ENCODE assay signal across 8 mouse cellular contexts in genomic region chr12:108275920-108276822, GRCm38 (mm10). TPM values are rescaled to one million over a fixed set of nuclear protein-coding genes. Genes with fewer than 3 reads are reported as not detected.
A peak's percentile ranks its signal among the peaks of the same experiment; 100 is the strongest.
DNase-seq lines count a peak whose midpoint lies in the region; ATAC-seq and TF ChIP-seq lines count a peak whose summit lies in the region.

No protein-coding gene starts in this region.

- H3K4me3 ChIP-seq in ES-E14 (ENCODE audit: insufficient read depth in 1 of 2, low read depth in 1 of 2, low read length in 2 of 2, poor library complexity in 1 of 2, severe bottlenecking in 1 of 2) (peak overlapping the region; percentile 67 to 73), macrophage (ENCODE audit: inconsistent target) (peak overlapping the region; percentile 15)
- H3K4me3 ChIP-seq in bone marrow, adult 2 months (replicated peaks; ENCODE audit: control insufficient read depth, low read depth, low read length) = peak overlapping the region; percentile 71
- H3K4me3 ChIP-seq in forebrain, embryonic 10.5 days = peak overlapping the region; percentile 88
- peak overlapping the region; percentile 51 for H3K4me3 ChIP-seq in hindbrain, embryonic 14.5 days (replicated peaks; ENCODE audit: low read length)
- peak overlapping the region; percentile 64 for H3K4me3 ChIP-seq in small intestine, adult 2 months (ENCODE audit: low read depth, low read length)

- intact Hi-C loops in left cerebral cortex, postnatal 14 days (cut with DNase I) = loop anchor here (5.0 kb wide), 1 partner anchor 69 kb away; no protein-coding TSS in a partner anchor

- H3K9ac ChIP-seq in ES-E14 (ENCODE audit: insufficient read depth, low read depth, low read length, poor library complexity, severe bottlenecking) = peak overlapping the region; percentile 65
- H3K9ac ChIP-seq in hindbrain, embryonic 14.5 days = peak overlapping the region; percentile 89

- no peak for TF ChIP-seq POLR2A in bone marrow, adult 2 months (IDR thresholded peaks at IDR 0.05; ENCODE audit: borderline replicate concordance, control insufficient read depth, low read depth, low read length)
- TF ChIP-seq POLR2A in small intestine, adult 2 months (IDR thresholded peaks at IDR 0.05; ENCODE audit: low read depth, low read length) = 0 out of 2 replicates have a peak, but pooled peaks have one; percentile 0

- no peak for ATAC-seq in hindbrain, embryonic 14.5 days (ENCODE audit: low FRiP score)
- ATAC-seq in erythroid progenitor cell, adult 5-6 weeks (replicated peaks; ENCODE audit: low FRiP score, poor library complexity, severe bottlenecking) = no peak

- H3K4me1 ChIP-seq in ES-E14 (ENCODE audit: control insufficient read depth in 2 of 2, insufficient read depth in 2 of 2, low read length in 2 of 2, poor library complexity in 1 of 2) = peaks cover 12 to 35% of the 10 kb centered on the region in 2 experiments
- H3K4me1 ChIP-seq in bone marrow, adult 2 months (ENCODE audit: control insufficient read depth, insufficient read depth, low read length) = no peaks in the 10 kb centered on the region
- peaks cover 86% of the 10 kb centered on the region for H3K4me1 ChIP-seq in forebrain, embryonic 10.5 days
- H3K4me1 ChIP-seq in hindbrain, embryonic 14.5 days (replicated peaks; ENCODE audit: control insufficient read depth, insufficient read depth, low read length) = peaks cover 55% of the 10 kb centered on the region
- peaks cover 6% of the 10 kb centered on the region for H3K4me1 ChIP-seq in small intestine, adult 2 months (ENCODE audit: control insufficient read depth, insufficient read depth, insufficient read length, low read length)

- WGBS in bone marrow, adult 2 months = 3% methylated on average over 47 of the region's 47 CpGs
- under 1% methylated on average over 47 of the region's 47 CpGs for WGBS in forebrain, embryonic 10.5 days
- under 1% methylated on average over 46 of the region's 47 CpGs for WGBS in hindbrain, embryonic 14.5 days
- WGBS in macrophage (ENCODE audit: missing documents) = 3% methylated on average over 47 of the region's 47 CpGs
- 2% methylated on average over 47 of the region's 47 CpGs for WGBS in small intestine, adult 2 months

- no peaks in the 10 kb centered on the region for H3K9me3 ChIP-seq in ES-E14 (ENCODE audit: control insufficient read depth, insufficient read depth, low read depth, low read length)
- H3K9me3 ChIP-seq in forebrain, embryonic 10.5 days = no peaks in the 10 kb centered on the region
- H3K9me3 ChIP-seq in hindbrain, embryonic 14.5 days (ENCODE audit: control insufficient read depth, low read length) = no peaks in the 10 kb centered on the region

- no peaks in the 10 kb centered on the region for H3K79me2 ChIP-seq in macrophage (ENCODE audit: inconsistent target)

- peaks cover 8% of the 10 kb centered on the region; the same call in 1 of the 2 replicates for H3K36me3 ChIP-seq in ES-E14 (ENCODE audit: control insufficient read depth, insufficient read depth, low read length, poor library complexity, severe bottlenecking)
- H3K36me3 ChIP-seq in forebrain, embryonic 10.5 days (replicated peaks) = peaks cover 15% of the 10 kb centered on the region; the same call in 1 of the 2 replicates
- H3K36me3 ChIP-seq in hindbrain, embryonic 14.5 days (replicated peaks; ENCODE audit: control insufficient read depth, insufficient read depth) = no peaks in the 10 kb centered on the region
- H3K36me3 ChIP-seq in macrophage (ENCODE audit: inconsistent target) = no peaks in the 10 kb centered on the region
- no peaks in the 10 kb centered on the region for H3K36me3 ChIP-seq in small intestine, adult 2 months (ENCODE audit: control insufficient read depth, insufficient read depth, low read length)

- H3K27ac ChIP-seq in ES-E14 (ENCODE audit: insufficient read depth, low read depth, low read length, poor library complexity, severe bottlenecking) = 0 out of 2 replicates have a peak overlapping the region, but pooled peaks have one; percentile 16
- H3K27ac ChIP-seq in bone marrow, adult 2 months (ENCODE audit: control insufficient read depth, insufficient read depth, low read depth, low read length, poor library complexity) = no peak overlapping the region
- H3K27ac ChIP-seq in forebrain, embryonic 10.5 days = peak overlapping the region; percentile 95
- peak overlapping the region; percentile 98 for H3K27ac ChIP-seq in hindbrain, embryonic 14.5 days
- H3K27ac ChIP-seq in macrophage = no peak overlapping the region
- no peak overlapping the region for H3K27ac ChIP-seq in small intestine, adult 2 months (ENCODE audit: insufficient read depth, low read depth, low read length)

- H3K27me3 ChIP-seq in forebrain, embryonic 10.5 days (ENCODE audit: poor library complexity, severe bottlenecking) = peaks cover 20% of the 10 kb centered on the region
- H3K27me3 ChIP-seq in hindbrain, embryonic 14.5 days (ENCODE audit: control insufficient read depth, insufficient read depth, low read length) = no peaks in the 10 kb centered on the region
- H3K27me3 ChIP-seq in small intestine, adult 2 months (ENCODE audit: control insufficient read depth, insufficient read depth, low read length) = no peaks in the 10 kb centered on the region

- peak overlapping the region; percentile 94 for H3K4me2 ChIP-seq in hindbrain, embryonic 14.5 days (replicated peaks)

- TF ChIP-seq CTCF in bone marrow, adult 2 months (IDR thresholded peaks at IDR 0.05; ENCODE audit: control insufficient read depth, insufficient read depth, low read length) = no peak
- TF ChIP-seq CTCF in small intestine, adult 2 months (IDR thresholded peaks at IDR 0.05; ENCODE audit: extremely low read depth, insufficient read length, insufficient replicate concordance, low read depth, low read length) = no peak

- in situ Hi-C loops in ES-E14 (cut with MboI; ENCODE audit: low sequenced_read_pairs in 2 of 2, unreplicated experiment in 2 of 2) = no loop called here

- no peak for DNase-seq in ES-E14 (ENCODE audit: low read depth, low spot score)
- peak; percentile 53 for DNase-seq in forebrain, embryonic 10.5 days (ENCODE audit: extremely low spot score, low spot score)
- peak; percentile 72 for DNase-seq in hindbrain, embryonic 14.5 days (ENCODE audit: low spot score)
- peak; percentile 62 to 64 for DNase-seq in left cerebral cortex, postnatal 14 days (ENCODE audit: low spot score in 2 of 2)

TF ChIP-seq in ES-E14, 5 proteins besides CTCF, POLR2A, EP300 and RAD21 (continues in another document):
- no peak for TF ChIP-seq ZNF384 (IDR thresholded peaks at IDR 0.05; ENCODE audit: low read depth, low read length)
- TF ChIP-seq ZC3H11A (IDR thresholded peaks at IDR 0.05; ENCODE audit: borderline replicate concordance, low read depth, low read length) = no peak
- no peak for TF ChIP-seq MAFK (IDR thresholded peaks at IDR 0.05; ENCODE audit: insufficient read depth, low read depth, low read length)

RNA-seq across cellular contexts. Expression of gene Ccdc85c, which starts 0.9 kb away (rescaled TPM):
- 21.9 and 24.4 TPM in 2 replicates for total RNA-seq in ES-E14 (2012; rRNA removed)
- 0.83 and 2.7 TPM in 2 replicates for polyA plus RNA-seq in bone marrow, adult 2 months (2011; ENCODE audit: insufficient read depth, insufficient read length, low replicate concordance, missing spikeins)
- polyA plus RNA-seq in forebrain, embryonic 10.5 days (2016; fragmentation: Nextera tagmentation; extraction: Ambion mirVana) = 13.5 and 14.6 TPM in 2 replicates
- polyA plus RNA-seq in hindbrain, embryonic 14.5 days (2014; fragmentation: Nextera tagmentation; extraction: Ambion mirVana) = 13.9 and 16.5 TPM in 2 replicates
- total RNA-seq in left cerebral cortex, postnatal 14 days (2021) = 10 to 100 TPM; 63.8 to 64.7 TPM
- total RNA-seq in macrophage (2018; cell fraction: chromatin; rRNA removed) = under 1 TPM in 5 of 26 experiments, not detected in 21; 0.16 to 0.45 (median 0.28) TPM
- under 1 TPM in 23 of 26 experiments, not detected in 3; 0.03 to 0.19 (median 0.07) TPM for total RNA-seq in macrophage (2018; cell fraction: cytosol; rRNA removed)
- total RNA-seq in macrophage (2018; cell fraction: nucleus; rRNA removed) = under 1 TPM in 3 of 26 experiments, not detected in 23; 0.10 to 0.20 (median 0.17) TPM
- 0.05 to 0.14 TPM (median 0.06 TPM) in 3 replicates for polyA plus RNA-seq in macrophage (2018)
- polyA plus RNA-seq in small intestine, adult 2 months (2012; rRNA removed) = 58.8 and 100 TPM in 2 replicates
- not detected in 2 replicates for total RNA-seq in erythroid progenitor cell, adult 5-6 weeks (2015; ENCODE audit: low replicate concordance)
- 0.64 and 6.3 TPM in 2 replicates for total RNA-seq in erythroid progenitor cell, adult 5-6 weeks (2017; ENCODE audit: low replicate concordance)

RNA-seq across cellular contexts. Expression of gene Hhipl1, which starts 29.9 kb away (rescaled TPM):
- 0.53 and 1.0 TPM in 2 replicates for total RNA-seq in ES-E14 (2012; rRNA removed)
- 0.18 TPM in 1 of 2 replicates, not detected in the other for polyA plus RNA-seq in bone marrow, adult 2 months (2011; ENCODE audit: insufficient read depth, insufficient read length, low replicate concordance, missing spikeins)
- 2.8 and 3.4 TPM in 2 replicates for polyA plus RNA-seq in forebrain, embryonic 10.5 days (2016; fragmentation: Nextera tagmentation; extraction: Ambion mirVana)
- polyA plus RNA-seq in hindbrain, embryonic 14.5 days (2014; fragmentation: Nextera tagmentation; extraction: Ambion mirVana) = 1.8 and 1.9 TPM in 2 replicates
- total RNA-seq in left cerebral cortex, postnatal 14 days (2021) = 1 to 10 TPM; 6.4 to 8.5 TPM
- under 1 TPM in 2 of 26 experiments, not detected in 24; 0.15 to 0.22 TPM for total RNA-seq in macrophage (2018; cell fraction: chromatin; rRNA removed)
- total RNA-seq in macrophage (2018; cell fraction: cytosol; rRNA removed) = under 1 TPM in 1 of 26 experiments, not detected in 25; 0.05 TPM
- not detected for total RNA-seq in macrophage (2018; cell fraction: nucleus; rRNA removed)
- polyA plus RNA-seq in macrophage (2018) = not detected in 3 replicates
- polyA plus RNA-seq in small intestine, adult 2 months (2012; rRNA removed) = 0.76 and 1.1 TPM in 2 replicates
- not detected in 2 replicates for total RNA-seq in erythroid progenitor cell, adult 5-6 weeks (2015; ENCODE audit: low replicate concordance)
- total RNA-seq in erythroid progenitor cell, adult 5-6 weeks (2017; ENCODE audit: low replicate concordance) = not detected in 2 replicates

RNA-seq across cellular contexts. Expression of gene Cyp46a1, which starts 58.0 kb away (rescaled TPM):
- 0.98 and 1.6 TPM in 2 replicates for total RNA-seq in ES-E14 (2012; rRNA removed)
- 0.72 TPM in 1 of 2 replicates, not detected in the other for polyA plus RNA-seq in bone marrow, adult 2 months (2011; ENCODE audit: insufficient read depth, insufficient read length, low replicate concordance, missing spikeins)
- 19.4 and 20.1 TPM in 2 replicates for polyA plus RNA-seq in forebrain, embryonic 10.5 days (2016; fragmentation: Nextera tagmentation; extraction: Ambion mirVana)
- 22.7 and 23.5 TPM in 2 replicates for polyA plus RNA-seq in hindbrain, embryonic 14.5 days (2014; fragmentation: Nextera tagmentation; extraction: Ambion mirVana)
- total RNA-seq in left cerebral cortex, postnatal 14 days (2021) = 100 to 1,000 TPM; 258 to 270 TPM
- 1 to 10 TPM in 2 of 26 experiments, under 1 TPM in 3, not detected in 21; 0.26 to 1.9 (median 0.92) TPM for total RNA-seq in macrophage (2018; cell fraction: chromatin; rRNA removed)
- total RNA-seq in macrophage (2018; cell fraction: cytosol; rRNA removed) = not detected
- total RNA-seq in macrophage (2018; cell fraction: nucleus; rRNA removed) = under 1 TPM in 1 of 26 experiments, not detected in 25; 0.68 TPM
- not detected in 3 replicates for polyA plus RNA-seq in macrophage (2018)
- 0.51 and 1.2 TPM in 2 replicates for polyA plus RNA-seq in small intestine, adult 2 months (2012; rRNA removed)
- total RNA-seq in erythroid progenitor cell, adult 5-6 weeks (2015; ENCODE audit: low replicate concordance) = not detected in 2 replicates
- total RNA-seq in erythroid progenitor cell, adult 5-6 weeks (2017; ENCODE audit: low replicate concordance) = not detected in 2 replicates

Comparison
In these comparisons a context has a peak if more than half of its experiments do, and no peak if none do; other contexts are left out.
1. H3K27ac ChIP-seq: peak in ES-E14 (single experiment), forebrain, embryonic 10.5 days (single experiment) and hindbrain, embryonic 14.5 days (single experiment); none in bone marrow, adult 2 months (single experiment), macrophage (single experiment) and small intestine, adult 2 months (single experiment).
2. H3K4me3 ChIP-seq: peak in every context shown above with its lines; median percentile 88 in forebrain, embryonic 10.5 days; 71 in bone marrow, adult 2 months; 70 in ES-E14; 64 in small intestine, adult 2 months; 51 in hindbrain, embryonic 14.5 days; 15 in macrophage.